18 mouse cellular contexts compared by ENCODE assay signal in the genomic region with DNA sequence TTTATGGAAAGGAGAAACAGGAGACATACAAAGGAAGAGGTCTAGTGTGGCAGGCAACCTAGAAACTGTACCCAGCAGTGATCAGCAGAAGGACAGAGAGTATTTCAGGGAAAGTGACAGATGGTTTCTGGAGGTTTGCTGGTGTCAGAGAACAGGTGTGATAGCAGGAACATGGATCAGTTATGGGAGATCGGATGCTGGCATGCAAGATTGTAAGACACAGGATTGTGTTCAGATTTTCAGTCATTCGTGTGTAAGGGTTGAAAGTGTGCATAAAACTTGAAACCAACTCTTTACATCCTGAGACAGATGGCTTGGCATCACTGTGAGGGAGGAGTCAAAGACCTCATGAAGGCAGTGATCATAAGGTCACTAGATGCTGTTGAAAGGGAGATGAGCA.
DNase-seq lines count a peak whose midpoint lies in the region; ATAC-seq and TF ChIP-seq lines count a peak whose summit lies in the region.
"Had no signal": no experiment of that assay in that cellular context is flagged by ENCODE, and none has a peak within 500 bp of the region (broad histone marks: within the 10 kb centered on the region; RNA-seq: fewer than 3 reads in every experiment).

No protein-coding gene starts in this region.

- H3K4me2 ChIP-seq in midbrain, embryonic 11.5 days: no peak overlapping the region
- H3K4me2 ChIP-seq in midbrain, postnatal 0 days (ENCODE audit: low read depth, low read length, poor library complexity, severe bottlenecking): no peak overlapping the region
- H3K4me2 ChIP-seq: embryonic facial prominence, embryonic 13.5 days; forebrain, embryonic 12.5 days; heart, embryonic 11.5 days; heart, embryonic 15.5 days; hindbrain, embryonic 13.5 days had no signal

- WGBS in midbrain, embryonic 11.5 days: 85% methylated on average over 2 of the region's 2 CpGs
- 86% methylated on average over 2 of the region's 2 CpGs for WGBS in midbrain, postnatal 0 days

- no peaks in the 10 kb centered on the region for H3K9me3 ChIP-seq in midbrain, embryonic 11.5 days (ENCODE audit: control insufficient read depth, low read length)
- H3K9me3 ChIP-seq in midbrain, postnatal 0 days (ENCODE audit: low read length): no peaks in the 10 kb centered on the region
- H3K9me3 ChIP-seq: embryonic facial prominence, embryonic 13.5 days; forebrain, embryonic 12.5 days; heart, embryonic 15.5 days; hindbrain, embryonic 13.5 days had no signal

- H3K27ac ChIP-seq in midbrain, embryonic 11.5 days (ENCODE audit: low read depth, low read length): no peak overlapping the region
- no peak overlapping the region for H3K27ac ChIP-seq in midbrain, postnatal 0 days (ENCODE audit: low read depth, low read length)
- H3K27ac ChIP-seq: embryonic facial prominence, embryonic 13.5 days; forebrain, embryonic 12.5 days; heart, adult 2 months; heart, embryonic 15.5 days; hindbrain, embryonic 13.5 days; hindbrain, postnatal 0 days had no signal

- H3K27me3 ChIP-seq in midbrain, embryonic 11.5 days (ENCODE audit: control insufficient read depth, insufficient read depth, low read length): no peaks in the 10 kb centered on the region
- no peaks in the 10 kb centered on the region for H3K27me3 ChIP-seq in midbrain, postnatal 0 days (ENCODE audit: insufficient read depth, low read length)
- H3K27me3 ChIP-seq: embryonic facial prominence, embryonic 13.5 days; forebrain, embryonic 12.5 days; heart, embryonic 15.5 days; hindbrain, embryonic 13.5 days had no signal

- TF ChIP-seq CTCF in midbrain, postnatal 0 days (IDR thresholded peaks at IDR 0.05): no peak

- no peak overlapping the region for H3K4me3 ChIP-seq in midbrain, embryonic 11.5 days (ENCODE audit: low read depth, low read length)
- no peak overlapping the region for H3K4me3 ChIP-seq in midbrain, postnatal 0 days (ENCODE audit: low read depth, low read length)
- H3K4me3 ChIP-seq: embryonic facial prominence, embryonic 13.5 days; forebrain, embryonic 12.5 days; heart, adult 2 months; heart, embryonic 15.5 days; hindbrain, embryonic 13.5 days had no signal

- DNase-seq in midbrain, embryonic 11.5 days (ENCODE audit: low spot score, missing footprints): peak; percentile 26
- DNase-seq in midbrain, postnatal 0 days (ENCODE audit: low spot score): no peak
- DNase-seq in cerebellum, adult 8-10 months: peak; percentile 45
- DNase-seq in cerebellum, postnatal 14 days: peak; percentile 40 to 71
- no peak for DNase-seq in right cerebral cortex, postnatal 25 days
- DNase-seq in thymus, postnatal 4 days: no peak
- no peak for DNase-seq in kidney, adult 8-10 months
- DNase-seq: adrenal gland, postnatal 10 days; gastrocnemius, postnatal 14 days; heart, adult 2 months; heart, postnatal 14 days had no signal

- H3K36me3 ChIP-seq in midbrain, embryonic 11.5 days (ENCODE audit: control insufficient read depth, insufficient read depth, low read length): no peaks in the 10 kb centered on the region
- H3K36me3 ChIP-seq in midbrain, postnatal 0 days (ENCODE audit: insufficient read depth, low read length): no peaks in the 10 kb centered on the region
- H3K36me3 ChIP-seq: embryonic facial prominence, embryonic 13.5 days; forebrain, embryonic 12.5 days; heart, embryonic 15.5 days; hindbrain, embryonic 13.5 days had no signal

- ATAC-seq in midbrain, embryonic 11.5 days (ENCODE audit: low FRiP score): no peak
- no peak for ATAC-seq in midbrain, postnatal 0 days (ENCODE audit: low FRiP score)
- ATAC-seq: forebrain, embryonic 16.5 days; hindbrain, postnatal 0 days had no signal

- no peak overlapping the region for H3K9ac ChIP-seq in midbrain, embryonic 11.5 days (ENCODE audit: low read length)
- no peak overlapping the region for H3K9ac ChIP-seq in midbrain, postnatal 0 days (replicated peaks; ENCODE audit: low read length, poor library complexity, severe bottlenecking)
- H3K9ac ChIP-seq: embryonic facial prominence, embryonic 13.5 days; forebrain, embryonic 12.5 days; heart, embryonic 15.5 days; hindbrain, embryonic 13.5 days had no signal

- no peaks in the 10 kb centered on the region for H3K4me1 ChIP-seq in midbrain, embryonic 11.5 days (ENCODE audit: control insufficient read depth, insufficient read depth, low read length)
- H3K4me1 ChIP-seq in midbrain, postnatal 0 days (ENCODE audit: insufficient read depth, low read length): no peaks in the 10 kb centered on the region
- H3K4me1 ChIP-seq: embryonic facial prominence, embryonic 13.5 days; forebrain, embryonic 12.5 days; heart, embryonic 15.5 days; hindbrain, embryonic 13.5 days had no signal

Comparison
In these comparisons a context has a peak if more than half of its experiments do, and no peak if none do; other contexts are left out.
1. DNase-seq: peak in midbrain, embryonic 11.5 days (single experiment), cerebellum, adult 8-10 months (single experiment) and cerebellum, postnatal 14 days (2 of 2); none in midbrain, postnatal 0 days (single experiment), right cerebral cortex, postnatal 25 days (single experiment), thymus, postnatal 4 days (single experiment) and kidney, adult 8-10 months (0 of 2).